Mouse (Mus musculus) kidney, embryonic 16.5 days (tissue): ENCODE data around the gene Tgif2. TPM values are rescaled to one million over a fixed set of nuclear protein-coding genes. Genes with fewer than 3 reads are reported as not detected.
A peak's percentile ranks its signal among the peaks of the same experiment; 100 is the strongest.
"Not testable (repeated sequence)": the region's sequence is repeated elsewhere in the genome, so short reads cannot be mapped to it uniquely, and the experiment has no call there.

ENCODE experiments used
- ATAC-seq: fragments of 200-750 bp; cut with Nextera tagmentation; 2 replicates; pipeline ENCODE4 v1.8.0; 2017; ENCODE audit warnings: moderate TSS enrichment; ENCODE audit not compliant: low FRiP score, low TSS enrichment
- H3K27ac ChIP-seq: fragments of 300-500 bp; sonication (generic); 2 replicates; pipeline ENCODE4 v1.5.1; 2014; ENCODE audit warnings: low read length
- H3K27me3 ChIP-seq: fragments of 300-500 bp; sonication (generic); 2 replicates; pipeline ENCODE4 v1.6.1; 2014; ENCODE audit warnings: low read length, control low read depth, mixed read lengths; ENCODE audit not compliant: insufficient read depth
- H3K36me3 ChIP-seq: fragments of 300-500 bp; sonication (generic); 2 replicates; pipeline ENCODE4 v1.6.1; 2014; ENCODE audit warnings: low read length, control low read depth, mixed read lengths; ENCODE audit not compliant: insufficient read depth
- H3K4me1 ChIP-seq: fragments of 300-500 bp; sonication (generic); 2 replicates; pipeline ENCODE4 v1.6.1; 2014; ENCODE audit warnings: low read length, control low read depth, mixed read lengths; ENCODE audit not compliant: insufficient read depth
- H3K4me2 ChIP-seq: fragments of 300-500 bp; sonication (generic); replicated peaks from 2 replicates; pipeline ENCODE4 v1.6.1; 2014; ENCODE audit warnings: low read depth, low read length
- H3K4me3 ChIP-seq: fragments of 300-500 bp; sonication (generic); 2 replicates; pipeline ENCODE4 v1.5.1; 2014; ENCODE audit warnings: mild to moderate bottlenecking, low read length
- H3K9ac ChIP-seq: fragments of 300-500 bp; sonication (generic); replicated peaks from 2 replicates; pipeline ENCODE4 v1.6.1; 2014; ENCODE audit warnings: low read length
- H3K9me3 ChIP-seq: fragments of 300-500 bp; sonication (generic); 2 replicates; pipeline ENCODE4 v1.6.1; 2016; ENCODE audit warnings: low read length, control low read depth
- WGBS: fragments of 180-500 bp; shearing (Covaris S2); extraction: QIAGEN DNeasy Blood & Tissue Kit; methylation state at CpG from one replicate; pipeline ENCODE4 v1.1.7; 2014; 5-methylcytosine and 5-hydroxymethylcytosine counted together
- polyA plus RNA-seq: library from polyadenylated mRNA; unstranded; fragments of >200 nt; fragmentation: Nextera tagmentation; extraction: Ambion mirVana; gene quantifications from 2 replicates; pipeline ENCODE4 v1.2.1, GENCODE M21; 2015

Gene Tgif2
- polyA plus RNA-seq, 1 experiment from 2014 or later = 69.5 TPM

DNA sequence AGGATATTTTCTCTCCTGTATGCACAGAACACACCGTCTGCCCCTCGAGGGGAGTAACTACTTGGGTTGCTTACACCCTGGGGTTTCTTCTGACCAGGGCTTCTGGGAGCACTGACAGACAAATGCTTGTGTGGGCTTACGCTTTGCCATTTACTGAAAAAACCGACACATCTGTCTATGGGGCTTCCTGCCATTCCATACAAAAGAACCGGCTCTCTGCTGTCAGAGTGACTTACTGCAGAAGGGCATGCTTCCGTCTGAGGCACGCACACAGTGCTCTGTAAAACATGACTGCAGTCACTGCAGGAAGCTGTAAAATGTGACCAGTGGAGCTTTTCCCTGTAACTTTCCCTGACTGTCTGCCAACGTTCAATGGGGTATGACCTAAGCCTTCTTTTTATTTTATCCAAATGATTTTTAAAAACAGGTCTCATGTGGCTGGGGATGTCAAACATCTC, 25.4 kb upstream of the Tgif2 start:
- Histone ChIP-seq H3K9me3 (no peaks in the 10 kb centered on the region), H3K36me3 (no peaks in the 10 kb centered on the region), H3K27ac (peak overlapping the region; percentile 91), H3K4me2 (peak overlapping the region; percentile 23), H3K4me1 (peaks cover 35% of the 10 kb centered on the region), H3K27me3 (no peaks in the 10 kb centered on the region), H3K4me3 (no peak overlapping the region), H3K9ac (0 out of 2 replicates have a peak overlapping the region, but pooled peaks have one; percentile 14)
- peak; percentile 84 for ATAC-seq
- 1% methylated on average over 8 of the region's 8 CpGs for WGBS

GRCm38 (mm10) chr2:156814893-156815292, 24.9 kb upstream of the Tgif2 start:
- peak; percentile 29; the same call in 1 of the 2 replicates for ATAC-seq
- Histone ChIP-seq H3K4me1 (peaks cover 31% of the 10 kb centered on the region), H3K9ac (peak overlapping the region; percentile 14; the same call in 1 of the 2 replicates), H3K27me3 (no peaks in the 10 kb centered on the region), H3K27ac (peak overlapping the region; percentile 91), H3K9me3 (no peaks in the 10 kb centered on the region), H3K4me2 (peak overlapping the region; percentile 23), H3K4me3 (no peak overlapping the region), H3K36me3 (no peaks in the 10 kb centered on the region)
- WGBS = 7% methylated on average over 5 of the region's 5 CpGs

GRCm38 (mm10) chr2:156815412-156815811, 24.4 kb upstream of the Tgif2 start:
- H3K4me1 ChIP-seq = peaks cover 31% of the 10 kb centered on the region
- no peak; the same call in 1 of the 2 replicates for ATAC-seq
- H3K27ac ChIP-seq = peak overlapping the region; percentile 91
- no peaks in the 10 kb centered on the region for H3K9me3 ChIP-seq
- WGBS = 52% methylated on average over 3 of the region's 3 CpGs
- peak overlapping the region; percentile 23 for H3K4me2 ChIP-seq
- H3K27me3 ChIP-seq = no peaks in the 10 kb centered on the region
- H3K9ac ChIP-seq = peak overlapping the region; percentile 14
- no peak overlapping the region for H3K4me3 ChIP-seq
- H3K36me3 ChIP-seq = no peaks in the 10 kb centered on the region

GRCm38 (mm10) chr2:156816116-156816515, 23.7 kb upstream of the Tgif2 start:
- no peak for ATAC-seq
- H3K27ac ChIP-seq = peak overlapping the region; percentile 91; the same call in 1 of the 2 replicates

GRCm38 (mm10) chr2:156825128-156825527, 14.7 kb upstream of the Tgif2 start:
- H3K4me2 ChIP-seq = not testable (repeated sequence)
- 87% methylated on average over 5 of the region's 6 CpGs for WGBS

More at GRCm38 (mm10) chr2:156816116-156816515, 23.7 kb upstream of the Tgif2 start:
- H3K4me2 ChIP-seq = no peak overlapping the region
- peaks cover 31% of the 10 kb centered on the region for H3K4me1 ChIP-seq
- WGBS = 50% methylated on average over 1 of the region's 1 CpGs
- H3K27me3 ChIP-seq = no peaks in the 10 kb centered on the region
- no peak overlapping the region for H3K9ac ChIP-seq
- H3K36me3 ChIP-seq = no peaks in the 10 kb centered on the region
- no peak overlapping the region for H3K4me3 ChIP-seq
- H3K9me3 ChIP-seq = no peaks in the 10 kb centered on the region

DNA sequence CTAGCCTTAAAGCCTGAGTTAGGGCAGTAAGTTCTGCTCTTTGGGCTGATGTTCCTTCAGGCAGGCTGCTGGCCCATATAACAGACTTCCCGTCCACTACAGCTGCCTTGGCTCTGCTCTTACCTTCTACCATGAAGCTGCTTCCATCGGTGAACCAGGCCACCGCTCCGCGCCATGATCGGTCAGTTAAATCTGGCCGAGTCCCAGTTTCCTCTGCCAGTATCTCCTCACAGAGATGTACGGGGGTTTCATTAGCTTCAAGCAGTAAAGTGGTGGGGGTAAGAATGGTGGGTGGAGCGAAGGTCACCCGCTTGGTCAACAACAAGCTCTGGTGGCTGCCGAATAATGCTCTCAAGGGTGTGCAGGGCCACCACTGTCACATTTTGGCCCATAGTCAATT, 5.5 kb upstream of the Tgif2 start:
- Histone ChIP-seq H3K4me2 (no peak overlapping the region), H3K27me3 (no peaks in the 10 kb centered on the region), H3K4me1 (no peaks in the 10 kb centered on the region), H3K4me3 (no peak overlapping the region), H3K27ac (no peak overlapping the region), H3K9me3 (peaks cover 33% of the 10 kb centered on the region), H3K9ac (no peak overlapping the region), H3K36me3 (peaks cover 79% of the 10 kb centered on the region)
- ATAC-seq = no peak
- 98% methylated on average over 11 of the region's 11 CpGs for WGBS

More at GRCm38 (mm10) chr2:156825128-156825527, 14.7 kb upstream of the Tgif2 start:
- not testable (repeated sequence) for ATAC-seq, H3K9me3 ChIP-seq, H3K4me3 ChIP-seq, H3K27me3 ChIP-seq, H3K36me3 ChIP-seq, H3K4me1 ChIP-seq, H3K9ac ChIP-seq, H3K27ac ChIP-seq

DNA sequence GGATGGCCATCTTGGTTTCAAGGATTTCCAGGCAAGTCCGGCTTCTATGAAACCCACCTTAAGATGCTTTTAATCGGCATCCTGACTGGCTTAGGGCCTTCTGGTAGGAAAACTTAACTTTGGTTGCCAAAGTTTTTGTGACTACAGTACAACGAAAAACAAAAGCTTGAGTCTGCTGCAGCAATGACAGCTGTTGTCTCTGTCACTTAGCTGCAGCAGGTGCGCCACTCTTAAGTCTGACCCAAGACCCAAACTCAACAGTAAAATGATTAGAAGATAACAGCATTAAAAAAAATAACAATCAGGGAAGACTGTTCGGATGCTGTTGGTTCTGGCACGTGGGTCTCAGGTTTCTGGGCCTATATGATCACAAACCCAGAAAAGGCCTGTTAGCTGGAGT, 968 bp upstream of the Tgif2 start:
- Histone ChIP-seq H3K27ac (peak overlapping the region; percentile 82), H3K9me3 (peaks cover 4% of the 10 kb centered on the region; the same call in 1 of the 2 replicates), H3K9ac (peak overlapping the region; percentile 82), H3K27me3 (no peaks in the 10 kb centered on the region), H3K36me3 (peaks cover 34% of the 10 kb centered on the region), H3K4me1 (peaks cover 24% of the 10 kb centered on the region), H3K4me3 (peak overlapping the region; percentile 78), H3K4me2 (peak overlapping the region; percentile 86)
- 58% methylated on average over 6 of the region's 6 CpGs for WGBS
- no peak for ATAC-seq

DNA sequence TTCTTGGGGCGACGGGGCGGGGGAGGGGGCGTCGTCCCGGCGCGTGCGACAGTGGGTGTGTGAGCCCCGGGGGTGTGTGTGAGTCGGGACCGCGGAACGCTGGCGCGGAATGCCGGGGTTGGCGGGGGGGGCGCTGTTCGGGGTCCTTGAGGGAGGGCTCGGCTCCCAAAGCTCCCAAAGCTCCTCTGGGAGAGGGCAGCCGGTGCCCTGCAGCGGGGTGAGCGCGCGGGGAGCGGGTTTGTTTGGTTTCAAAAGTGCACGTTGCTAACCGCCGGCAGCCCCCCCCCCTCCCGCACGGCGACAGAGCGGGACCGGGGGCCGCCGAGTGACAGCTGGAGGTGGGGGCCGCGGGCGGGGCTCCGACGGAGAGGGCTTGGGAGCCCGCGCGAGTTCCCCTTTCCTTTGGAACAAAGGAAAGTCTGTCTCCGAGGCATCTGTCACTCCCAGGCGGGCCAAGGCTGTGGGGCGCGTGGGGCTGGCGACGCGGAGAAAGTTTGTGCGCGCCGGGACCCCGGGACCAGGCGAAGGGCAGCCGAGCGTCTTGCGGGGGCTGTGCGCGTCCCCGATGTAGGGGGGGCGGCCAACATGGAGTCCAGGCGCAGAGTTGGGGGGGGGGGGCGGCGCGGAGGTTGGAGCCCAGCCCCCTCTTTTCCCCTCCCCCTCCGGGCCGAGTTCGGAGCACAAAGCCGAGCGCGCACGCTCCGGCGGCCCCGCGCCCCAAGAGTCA, 657 bp downstream of the Tgif2 start:
- Histone ChIP-seq H3K9ac (peak overlapping the region; percentile 82), H3K4me3 (peak overlapping the region; percentile 78), H3K36me3 (peaks cover 29% of the 10 kb centered on the region), H3K4me2 (peak overlapping the region; percentile 86), H3K27ac (peak overlapping the region; percentile 94), H3K27me3 (no peaks in the 10 kb centered on the region), H3K9me3 (no peaks in the 10 kb centered on the region), H3K4me1 (peaks cover 41% of the 10 kb centered on the region)
- under 1% methylated on average over 61 of the region's 79 CpGs for WGBS
- ATAC-seq = peak; percentile 25

GRCm38 (mm10) chr2:156841028-156841840, 1.4 kb downstream of the Tgif2 start:
- peaks cover 30% of the 10 kb centered on the region for H3K36me3 ChIP-seq
- no peaks in the 10 kb centered on the region for H3K9me3 ChIP-seq
- 0% methylated on average over 41 of the region's 42 CpGs for WGBS
- peak overlapping the region; percentile 94 for H3K27ac ChIP-seq
- no peaks in the 10 kb centered on the region for H3K27me3 ChIP-seq
- peak; percentile 60 for ATAC-seq
- peak overlapping the region; percentile 78 for H3K4me3 ChIP-seq
- peak overlapping the region; percentile 82 for H3K9ac ChIP-seq
- peaks cover 41% of the 10 kb centered on the region for H3K4me1 ChIP-seq
- H3K4me2 ChIP-seq = peak overlapping the region; percentile 86
